Mouse (Mus musculus): ENCODE data around the gene Pum3.
"Not testable (repeated sequence)": the region's sequence is repeated elsewhere in the genome, so short reads cannot be mapped to it uniquely, and the experiment has no call there.

The Pum3 gene

DNA sequence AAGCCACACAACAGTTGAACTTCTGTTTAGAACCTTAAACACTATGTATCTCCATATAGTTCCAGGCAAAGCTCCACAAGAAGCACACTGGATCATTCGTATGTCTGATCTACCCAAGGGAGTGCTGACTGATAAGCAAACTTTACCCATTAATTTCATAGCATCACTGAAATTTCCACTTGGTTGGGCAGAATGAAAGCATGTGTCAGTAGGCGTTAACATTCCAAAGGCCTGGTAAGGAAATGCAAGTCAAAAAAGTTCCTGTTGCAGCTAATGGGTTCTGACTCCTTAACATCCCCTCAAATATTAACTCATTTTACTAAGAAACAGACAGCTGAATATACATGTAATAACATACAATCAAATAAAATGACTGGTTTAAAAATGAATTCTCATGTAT, 37.2 kb downstream of the Pum3 start:
- no peak for DNase-seq (ENCODE audit: low spot score)

DNA sequence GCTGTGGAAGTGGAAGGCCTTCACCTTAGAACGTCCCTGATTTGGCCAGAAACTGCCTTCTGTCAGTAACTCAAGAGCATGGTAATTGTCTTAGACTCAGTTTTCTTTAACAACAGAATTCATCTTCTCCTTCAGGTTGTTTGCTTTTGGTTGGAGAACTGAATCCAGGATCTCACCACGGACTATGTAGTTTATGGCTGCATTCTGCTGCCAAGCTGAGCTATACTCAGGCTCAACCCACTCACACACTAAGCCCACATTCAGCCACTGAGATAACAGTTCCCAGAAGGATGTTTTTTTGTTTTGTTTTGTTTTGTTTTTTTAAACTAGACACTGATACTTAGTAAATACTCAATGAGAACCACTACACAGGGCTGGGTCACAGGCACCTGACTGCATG, 38.3 kb downstream of the Pum3 start:
- DNase-seq (ENCODE audit: low spot score) = no peak

DNA sequence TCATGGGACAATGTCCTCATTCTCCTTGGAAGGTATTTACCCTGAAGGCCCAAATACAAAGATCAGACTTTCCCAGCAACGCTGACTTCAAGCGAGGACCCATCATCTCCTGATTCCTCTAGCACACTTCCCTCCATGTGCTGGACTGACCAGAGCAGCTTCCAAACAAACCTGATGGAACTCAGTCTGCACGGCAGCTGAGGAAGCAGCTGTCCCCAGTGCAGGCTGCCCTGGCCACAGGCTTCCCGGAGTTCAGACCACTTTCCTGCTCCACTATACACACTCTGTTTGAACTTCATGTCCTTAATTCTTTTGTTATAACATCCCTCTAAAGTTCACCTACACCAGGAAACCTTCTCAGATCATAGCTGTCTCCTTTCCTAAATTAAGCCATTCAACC, 40.1 kb downstream of the Pum3 start:
- DNase-seq (ENCODE audit: low spot score) = not testable (repeated sequence)

DNA sequence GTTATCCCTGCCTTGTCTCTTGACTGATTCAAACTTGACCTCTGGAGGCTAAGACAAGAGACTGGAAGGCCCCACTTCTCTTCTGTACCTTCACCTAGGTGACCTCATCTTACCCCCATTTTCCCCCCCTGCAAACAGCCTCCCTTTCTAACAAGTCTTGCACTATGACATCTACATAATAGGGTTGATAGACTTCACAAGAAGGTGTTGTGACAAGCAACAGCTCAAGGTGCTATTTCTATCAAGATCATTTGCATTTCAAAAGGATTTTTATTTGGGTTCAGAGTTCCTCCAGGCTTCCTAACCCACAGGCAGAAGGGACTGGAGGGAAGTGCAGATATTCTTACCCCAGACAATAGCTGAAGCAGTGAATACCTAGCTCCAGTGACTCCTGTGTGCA, 44.3 kb downstream of the Pum3 start:
- no peak for DNase-seq (ENCODE audit: low spot score)

DNA sequence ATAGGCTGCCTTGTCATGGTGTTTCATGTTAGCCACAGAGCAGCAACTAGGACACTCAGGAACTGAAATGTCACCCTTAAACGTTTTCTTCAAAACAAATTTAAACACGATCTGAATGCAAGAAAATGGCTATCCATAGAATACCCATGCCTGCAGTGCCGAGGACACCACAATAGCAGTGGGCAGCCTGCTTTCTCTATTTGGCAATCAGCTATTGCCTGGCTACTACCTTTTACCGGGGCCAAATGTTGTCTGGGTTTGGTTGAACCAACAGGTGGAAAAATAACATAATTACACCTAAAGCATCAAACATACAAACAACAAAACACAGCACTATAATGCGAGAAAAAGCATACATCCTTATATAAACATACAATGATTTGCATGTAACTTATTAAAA, 46.4 kb downstream of the Pum3 start:
- DNase-seq (ENCODE audit: low spot score) = no peak

DNA sequence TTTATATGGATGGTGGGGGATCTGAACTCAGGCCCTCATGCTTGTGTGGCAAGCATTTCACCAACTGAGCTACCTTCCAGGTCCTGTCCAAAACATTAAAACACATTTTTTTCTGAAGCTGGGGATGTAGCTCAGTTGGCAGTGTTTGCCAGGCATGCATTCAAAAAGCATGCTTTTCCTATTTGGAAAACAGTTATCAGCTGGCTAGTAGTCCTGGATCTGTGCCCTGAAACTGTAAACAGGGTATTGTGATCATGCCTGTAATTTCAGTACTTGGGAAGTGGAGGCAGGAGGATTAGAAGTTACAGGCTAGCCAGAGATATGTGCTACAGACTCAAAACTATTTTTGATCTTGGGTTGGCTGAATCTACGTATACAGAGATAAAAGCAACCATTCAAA, 47.5 kb downstream of the Pum3 start:
- no peak for DNase-seq (ENCODE audit: low spot score)

DNA sequence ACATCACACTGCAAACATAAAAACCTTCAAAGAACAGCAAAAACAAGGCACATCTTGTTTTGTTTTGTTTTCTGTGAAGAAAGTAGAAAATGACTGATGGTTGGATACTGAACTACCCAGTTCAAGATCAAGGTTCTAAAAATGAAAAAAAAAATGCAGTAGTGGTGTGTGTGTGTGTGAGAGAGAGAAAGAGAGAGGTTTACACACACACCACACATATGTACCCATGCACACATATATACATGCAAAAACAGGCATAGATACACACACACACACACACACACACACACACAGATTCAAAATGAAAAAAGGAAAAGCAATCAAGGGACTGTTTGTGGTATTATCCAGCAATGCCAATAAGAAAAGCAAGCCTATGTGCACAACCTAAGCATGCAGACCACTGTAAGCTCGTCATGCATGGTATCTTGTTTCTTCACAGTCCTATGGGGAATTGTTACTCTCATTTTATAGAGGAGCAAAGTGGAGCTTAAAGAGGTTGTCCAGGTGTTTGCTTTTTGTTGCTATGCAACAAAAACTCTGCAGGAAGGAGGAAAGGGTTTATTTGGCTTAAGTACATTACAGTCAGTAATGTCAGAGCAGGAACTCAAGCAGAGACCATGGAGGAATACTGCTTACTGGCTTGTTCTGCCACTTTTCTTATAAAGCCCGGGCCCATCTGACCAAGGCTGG, 49.8 kb downstream of the Pum3 start:
- DNase-seq (ENCODE audit: low spot score) = no peak

DNA sequence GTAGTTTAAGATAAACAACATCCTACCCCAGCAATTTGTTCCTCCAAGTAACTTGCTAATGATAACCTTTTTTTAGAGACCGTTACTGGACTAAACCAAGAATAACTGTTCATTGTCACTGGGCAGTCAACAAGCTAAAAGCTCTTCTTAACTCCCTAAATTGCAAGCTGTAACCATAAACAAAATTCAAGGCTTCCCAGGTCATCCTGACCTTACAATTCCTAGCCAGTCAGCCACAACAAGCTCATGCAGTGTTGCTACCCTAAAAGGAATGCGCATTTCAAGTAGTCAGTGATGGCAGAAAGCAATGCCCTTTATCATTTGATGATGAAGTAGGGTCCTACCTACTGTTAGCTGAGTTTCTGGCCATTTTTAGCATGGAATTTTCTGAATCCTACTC, 58.8 kb downstream of the Pum3 start:
- no peak for DNase-seq (ENCODE audit: low spot score)

DNA sequence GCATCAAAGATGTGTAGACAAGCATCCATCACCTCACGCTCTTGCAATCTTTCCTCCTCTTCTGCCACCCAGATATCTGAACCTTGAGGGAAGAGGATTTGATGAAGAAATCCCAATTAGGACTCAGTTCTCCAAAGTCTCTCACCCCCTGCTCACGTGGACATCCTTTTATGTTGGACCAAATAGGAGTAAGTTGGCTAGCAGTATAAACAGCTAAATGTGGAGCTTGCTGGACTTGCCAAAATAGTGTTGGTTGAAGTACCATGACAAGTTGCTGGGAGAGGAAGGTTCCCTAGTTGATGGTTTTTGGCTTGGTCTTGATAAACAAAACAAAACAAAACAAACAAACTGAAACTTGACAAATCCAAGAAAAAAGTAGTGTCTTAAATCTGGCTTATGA, 59.5 kb downstream of the Pum3 start:
- DNase-seq (ENCODE audit: low spot score) = no peak

DNA sequence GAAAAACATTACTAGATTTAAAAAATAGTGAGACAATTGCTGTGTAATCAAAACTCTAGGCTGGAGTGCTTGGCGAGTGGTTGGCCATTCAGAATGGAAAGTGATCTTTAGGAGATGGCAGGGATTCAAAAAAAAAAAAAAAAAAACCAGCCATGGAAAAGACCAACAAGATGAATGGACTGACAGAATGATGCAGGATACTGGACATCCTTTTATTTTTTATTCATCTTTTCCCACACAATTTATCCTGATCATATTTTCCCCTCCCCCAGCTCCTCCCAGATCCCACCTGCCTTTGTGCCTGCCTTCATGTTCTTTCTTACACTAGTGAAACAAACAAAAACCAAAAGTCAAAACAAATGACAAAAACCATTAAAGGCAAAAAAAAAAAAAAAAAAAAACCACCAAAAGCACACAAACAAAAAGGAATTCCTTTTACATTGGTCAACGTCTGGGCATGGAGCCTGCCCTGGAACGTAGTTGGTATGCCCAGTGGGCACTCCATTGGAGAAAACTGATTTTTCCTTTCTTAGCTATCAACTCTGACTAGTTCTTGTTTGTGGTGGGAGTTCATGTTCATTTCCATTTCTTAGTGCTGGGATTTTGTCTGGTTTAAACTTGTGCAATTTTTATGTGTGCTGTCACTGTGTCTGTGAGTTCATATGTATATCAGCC, 60.0 kb downstream of the Pum3 start:
- no peak for DNase-seq (ENCODE audit: low spot score)

DNA sequence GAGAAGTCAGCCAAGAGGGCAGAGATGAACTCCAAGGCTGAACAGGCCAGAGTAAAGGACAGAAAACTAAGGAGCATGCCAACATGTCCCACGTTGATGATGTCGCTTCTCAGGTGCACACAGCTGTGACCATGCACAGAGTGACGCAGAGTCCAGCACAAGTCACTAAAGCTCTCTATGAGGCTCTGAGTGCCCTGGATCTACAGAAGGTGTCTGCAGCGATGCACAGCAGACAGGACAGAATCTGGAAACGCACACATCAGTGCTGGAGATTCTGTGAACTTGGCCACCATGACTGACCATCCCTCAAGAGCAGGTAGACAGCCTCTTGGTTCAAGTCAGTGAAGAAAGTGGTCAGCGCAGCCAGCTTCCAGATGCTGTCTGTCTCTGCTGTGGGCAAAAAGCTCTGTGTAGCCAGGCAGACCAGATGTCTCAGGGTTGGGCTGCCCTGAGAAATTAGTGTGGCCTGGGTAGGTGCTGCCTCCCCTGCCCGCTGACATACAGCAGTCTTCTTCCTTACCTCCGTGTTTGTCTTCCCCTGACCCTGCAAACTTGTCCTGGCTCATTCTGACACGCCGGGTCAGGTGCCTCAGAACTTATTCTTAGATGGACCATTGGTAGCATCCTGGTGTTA, 63.4 kb downstream of the Pum3 start:
- no peak for DNase-seq (ENCODE audit: low spot score)

DNA sequence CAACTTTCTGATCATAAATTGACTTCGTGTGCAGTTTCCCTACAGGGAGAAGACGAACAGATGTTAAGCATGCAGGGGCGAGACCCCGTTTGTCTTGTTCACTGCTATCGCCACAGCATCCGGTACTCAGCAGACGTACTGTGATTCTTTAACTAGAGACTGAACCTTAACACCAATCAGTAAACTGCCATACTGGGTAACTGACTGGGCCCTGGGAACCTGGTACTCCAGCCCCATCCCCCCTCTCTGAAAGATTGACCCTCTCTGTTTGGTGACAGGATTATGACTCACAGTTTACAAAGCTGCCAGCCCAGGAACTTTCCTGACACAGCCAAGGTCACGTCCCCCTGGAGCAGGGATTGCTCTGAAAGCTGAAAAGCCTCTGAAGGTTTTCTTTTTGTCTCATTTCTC, 65.1 kb downstream of the Pum3 start:
- peak; percentile 48 for DNase-seq (ENCODE audit: low spot score)

DNA sequence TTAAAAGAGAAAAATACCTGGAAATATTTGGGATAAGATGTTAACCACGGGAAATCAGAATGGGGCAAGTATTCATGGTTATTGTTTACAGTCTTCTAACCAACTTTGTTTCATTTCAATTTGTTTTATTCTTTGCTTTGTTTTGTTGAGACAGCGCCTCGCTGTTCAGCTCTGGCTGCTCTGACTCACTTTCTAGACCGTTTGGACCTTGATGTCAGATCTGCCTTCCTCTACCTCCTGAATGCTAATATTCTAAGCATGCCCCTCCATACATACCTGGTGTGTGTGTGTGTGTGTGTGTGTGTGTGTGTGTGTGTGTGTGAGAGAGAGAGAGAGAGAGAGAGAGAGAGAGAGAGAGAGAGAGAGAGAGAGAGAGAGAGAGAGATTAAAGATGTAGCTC, 65.7 kb downstream of the Pum3 start:
- DNase-seq (ENCODE audit: low spot score) = no peak

DNA sequence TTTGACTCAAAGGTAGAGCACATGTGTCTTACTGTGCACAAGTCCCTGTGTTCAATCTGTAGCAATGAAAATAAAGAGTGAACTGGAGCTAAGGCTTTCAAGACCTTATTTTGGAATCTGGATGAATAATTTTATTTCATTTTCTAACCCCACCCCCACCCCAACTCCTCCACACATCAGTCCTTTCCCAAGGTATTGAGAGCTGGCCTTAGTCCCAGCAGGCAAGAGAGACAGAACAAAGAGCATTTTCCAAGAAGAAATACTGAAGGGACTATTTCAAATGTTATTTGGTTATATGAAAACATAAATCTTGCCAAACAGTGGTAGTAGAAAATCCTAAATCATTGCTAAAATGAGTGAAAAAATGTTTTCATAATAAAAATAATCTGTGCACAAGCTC, 69.2 kb downstream of the Pum3 start:
- no peak for DNase-seq (ENCODE audit: low spot score)

DNA sequence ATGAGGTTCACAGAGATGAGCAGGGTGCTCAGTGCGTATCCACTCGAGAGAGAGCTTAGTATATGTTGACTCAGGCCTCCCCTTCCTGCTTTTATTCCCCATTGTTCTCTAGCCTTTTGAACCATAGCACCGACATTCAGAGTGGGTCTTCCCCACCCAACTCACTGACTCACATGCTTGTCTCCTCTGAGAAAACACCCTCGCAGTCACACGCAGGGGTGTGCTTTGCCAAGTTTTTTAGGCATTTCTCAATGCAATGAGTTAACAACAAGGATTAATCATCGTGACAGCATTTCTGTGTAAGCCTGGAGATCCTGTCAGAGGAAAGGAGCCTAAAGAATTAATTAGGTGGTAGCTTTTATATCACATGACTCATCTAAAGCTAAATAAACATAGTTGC, 77.9 kb downstream of the Pum3 start:
- DNase-seq (ENCODE audit: low spot score) = no peak

DNA sequence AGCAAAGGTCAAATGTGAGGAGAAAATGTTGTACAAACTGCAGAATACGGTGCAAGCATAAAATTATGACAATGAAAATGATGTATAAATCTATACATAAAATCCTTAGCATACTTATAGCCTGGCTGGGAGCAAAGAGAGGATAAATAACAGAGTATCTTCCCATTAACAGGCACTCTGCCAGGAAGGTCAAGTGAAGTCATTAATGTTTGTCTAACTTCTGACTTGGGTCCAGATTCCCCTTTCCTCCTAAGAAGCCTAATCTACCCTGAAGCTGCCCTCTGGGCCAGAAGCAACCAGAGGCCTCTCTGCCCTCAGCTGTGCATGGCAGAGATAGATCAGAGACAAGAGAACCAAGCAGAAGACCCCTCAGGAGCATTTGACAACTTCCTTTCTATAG, 83.1 kb downstream of the Pum3 start:
- DNase-seq (ENCODE audit: low spot score) = no peak
